ENCODE assay signal across 27 mouse cellular contexts in genomic region chr16:30439841-30440240, GRCm38 (mm10). TPM values are rescaled to one million over a fixed set of nuclear protein-coding genes. Genes with fewer than 3 reads are reported as not detected.
A peak's percentile ranks its signal among the peaks of the same experiment; 100 is the strongest.
DNase-seq lines count a peak whose midpoint lies in the region; ATAC-seq and TF ChIP-seq lines count a peak whose summit lies in the region.
"Had no signal": no experiment of that assay in that cellular context is flagged by ENCODE, and none has a peak within 500 bp of the region (broad histone marks: within the 10 kb centered on the region; RNA-seq: fewer than 3 reads in every experiment).

No protein-coding gene starts in this region.

- no peaks in the 10 kb centered on the region for H3K79me3 ChIP-seq in C2C12 (ENCODE audit: low read depth)

- no peak overlapping the region for H3ac ChIP-seq in C2C12 (ENCODE audit: control insufficient read depth, insufficient read length, low read depth)

- H3K27me3 ChIP-seq in heart, embryonic 13.5 days (replicated peaks) = no peaks in the 10 kb centered on the region
- H3K27me3 ChIP-seq in C2C12 (ENCODE audit: control insufficient read depth, insufficient read depth, insufficient read length) = no peaks in the 10 kb centered on the region
- H3K27me3 ChIP-seq: embryonic facial prominence, embryonic 15.5 days; forebrain, embryonic 15.5 days; intestine, embryonic 15.5 days; liver, embryonic 15.5 days; lung, embryonic 15.5 days; neural tube, embryonic 12.5 days had no signal

- no peaks in the 10 kb centered on the region for H3K36me3 ChIP-seq in heart, embryonic 13.5 days
- H3K36me3 ChIP-seq in C2C12 (ENCODE audit: control insufficient read depth, insufficient read depth) = no peaks in the 10 kb centered on the region
- H3K36me3 ChIP-seq: embryonic facial prominence, embryonic 15.5 days; forebrain, embryonic 15.5 days; intestine, embryonic 15.5 days; liver, embryonic 15.5 days; lung, embryonic 15.5 days; neural tube, embryonic 12.5 days had no signal

- no peak overlapping the region for H3K4me2 ChIP-seq in heart, embryonic 13.5 days
- H3K4me2 ChIP-seq: embryonic facial prominence, embryonic 15.5 days; forebrain, embryonic 15.5 days; intestine, embryonic 15.5 days; liver, embryonic 15.5 days; lung, embryonic 15.5 days; midbrain, embryonic 11.5 days; neural tube, embryonic 12.5 days had no signal

- WGBS in heart, embryonic 13.5 days = 27% methylated on average over 5 of the region's 5 CpGs

- H3K9ac ChIP-seq in heart, embryonic 13.5 days = no peak overlapping the region
- H3K9ac ChIP-seq: embryonic facial prominence, embryonic 15.5 days; forebrain, embryonic 15.5 days; intestine, embryonic 15.5 days; liver, embryonic 15.5 days; lung, embryonic 15.5 days; neural tube, embryonic 12.5 days had no signal

- intact Hi-C loops in heart, postnatal 14 days (cut with DNase I) = no loop called here

- H3K4me3 ChIP-seq in heart, embryonic 13.5 days = no peak overlapping the region
- H3K4me3 ChIP-seq in C2C12 (ENCODE audit: insufficient read depth, poor library complexity, severe bottlenecking) = peak overlapping the region; percentile 2
- H3K4me3 ChIP-seq: embryonic facial prominence, embryonic 15.5 days; forebrain, embryonic 15.5 days; intestine, embryonic 15.5 days; liver, embryonic 15.5 days; lung, embryonic 15.5 days; myocyte; neural tube, embryonic 12.5 days had no signal

- ATAC-seq in heart, embryonic 13.5 days (ENCODE audit: extremely low read depth, insufficient number of reproducible peaks, low FRiP score, low TSS enrichment) = no peak; the same call in 1 of the 2 replicates
- no peak for ATAC-seq in monocyte, adult 5-6 weeks (replicated peaks; ENCODE audit: insufficient number of reproducible peaks, low FRiP score, low TSS enrichment, poor library complexity, severe bottlenecking)
- ATAC-seq in erythroblast, adult 5-6 weeks (replicated peaks; ENCODE audit: low FRiP score, poor library complexity, severe bottlenecking) = no peak
- ATAC-seq: forebrain, embryonic 15.5 days; hindbrain, embryonic 16.5 days; intestine, embryonic 15.5 days; midbrain, embryonic 16.5 days had no signal

- H3K9me3 ChIP-seq in heart, embryonic 13.5 days = no peaks in the 10 kb centered on the region
- H3K9me3 ChIP-seq: embryonic facial prominence, embryonic 15.5 days; forebrain, embryonic 15.5 days; intestine, embryonic 15.5 days; liver, embryonic 15.5 days; lung, embryonic 15.5 days; neural tube, embryonic 12.5 days had no signal

- no peaks in the 10 kb centered on the region for H3K79me2 ChIP-seq in C2C12 (ENCODE audit: control insufficient read depth, insufficient read depth)

- TF ChIP-seq CTCF in C2C12 (IDR thresholded peaks at IDR 0.05; ENCODE audit: control insufficient read depth, insufficient read depth, insufficient read length) = no peak

- peaks cover 35% of the 10 kb centered on the region for H3K4me1 ChIP-seq in heart, embryonic 13.5 days
- H3K4me1 ChIP-seq: forebrain, embryonic 15.5 days; neural tube, embryonic 12.5 days had no signal

- no peak for DNase-seq in heart, postnatal 14 days
- DNase-seq in 3T3-L1 (ENCODE audit: low read depth, low spot score) (peak; percentile 93), ZHBTc4 (ENCODE audit: low read depth, low spot score) (peak; percentile 42)
- DNase-seq: cerebellum, adult 2 months; cerebellum, postnatal 14 days; gastrocnemius, postnatal 36 days; kidney, adult 9 months; kidney, postnatal 10 days; liver; lung, postnatal 36 days; right cerebral cortex, adult 18-20 months; spleen, adult 18-20 months; thymus, postnatal 14 days had no signal

- peak overlapping the region; percentile 61 for H3K27ac ChIP-seq in heart, embryonic 13.5 days (replicated peaks)
- H3K27ac ChIP-seq: embryonic facial prominence, embryonic 15.5 days; forebrain, embryonic 15.5 days; intestine, embryonic 15.5 days; liver, embryonic 15.5 days; lung, embryonic 15.5 days; neural tube, embryonic 12.5 days had no signal

TF ChIP-seq in C2C12, 6 proteins besides CTCF, POLR2A, EP300 and RAD21:
- TF ChIP-seq CEBPB (IDR thresholded peaks at IDR 0.05; ENCODE audit: low read depth) (no peak), FOSL1 (IDR thresholded peaks at IDR 0.05; ENCODE audit: insufficient read depth, low read length, poor library complexity, severe bottlenecking) (no peak), USF1 (IDR thresholded peaks at IDR 0.05; ENCODE audit: low read depth) (no peak), MYOD1 (IDR thresholded peaks at IDR 0.05; ENCODE audit: control insufficient read depth, insufficient read length, low read depth) (no peak), MYOG (IDR thresholded peaks at IDR 0.05; ENCODE audit: control insufficient read depth, extremely low read depth, insufficient read length) (no peak), MAX (IDR thresholded peaks at IDR 0.05) (no peak)

RNA-seq across cellular contexts. Expression of gene Atp13a3, which starts 34.1 kb away (rescaled TPM):
- polyA plus RNA-seq in heart, embryonic 13.5 days (2015; fragmentation: Nextera tagmentation; extraction: Ambion mirVana) = 6.8 and 7.3 TPM in 2 replicates
- total RNA-seq in heart, postnatal 14 days (2021) = 10 to 100 TPM; 60.8 to 66.6 TPM
- polyA plus RNA-seq in C2C12 (2012; fragmentation: generic; extraction: Trizol) = 30.5 TPM
- total RNA-seq in monocyte, adult 5-6 weeks (2017) = 54.6 to 83.2 TPM (median 70.1 TPM) in 3 replicates
- 46.4 and 64.9 TPM in 2 replicates for total RNA-seq in erythroblast, adult 5-6 weeks (2015; ENCODE audit: low replicate concordance)
- 36.7 and 38.2 TPM in 2 replicates for total RNA-seq in erythroblast, adult 5-6 weeks (2017; ENCODE audit: low replicate concordance)

Comparison
In these comparisons a context has a peak if more than half of its experiments do, and no peak if none do; other contexts are left out.
1. DNase-seq: peak in 3T3-L1 (single experiment) and ZHBTc4 (single experiment); none in heart, postnatal 14 days (0 of 2).